Mouse (Mus musculus) stomach, embryonic 16.5 days (tissue): ENCODE data around the gene E130208F15Rik. TPM values are rescaled to one million over a fixed set of nuclear protein-coding genes. Genes with fewer than 3 reads are reported as not detected.
A peak's percentile ranks its signal among the peaks of the same experiment; 100 is the strongest.

Experiments used
- ATAC-seq: fragments of 200-750 bp; cut with Nextera tagmentation; 2 replicates; pipeline ENCODE4 v1.8.0; 2017; ENCODE audit warnings: moderate number of reproducible peaks, moderate TSS enrichment; ENCODE audit not compliant: insufficient read depth, low FRiP score
- H3K27ac ChIP-seq: fragments of 300-500 bp; sonication (generic); 2 replicates; pipeline ENCODE4 v1.5.1; 2014; ENCODE audit warnings: low read length
- H3K27me3 ChIP-seq: fragments of 300-500 bp; sonication (generic); 2 replicates; pipeline ENCODE4 v1.6.1; 2014; ENCODE audit warnings: low read length, control low read depth, mixed read lengths; ENCODE audit not compliant: control insufficient read depth, insufficient read depth
- H3K36me3 ChIP-seq: fragments of 300-500 bp; sonication (generic); 2 replicates; pipeline ENCODE4 v1.6.1; 2014; ENCODE audit warnings: low read length; ENCODE audit not compliant: control insufficient read depth, insufficient read depth
- H3K4me1 ChIP-seq: fragments of 300-500 bp; sonication (generic); 2 replicates; pipeline ENCODE4 v1.6.1; 2014; ENCODE audit warnings: low read length, control low read depth, mixed read lengths; ENCODE audit not compliant: control insufficient read depth, insufficient read depth
- H3K4me2 ChIP-seq: fragments of 300-500 bp; sonication (generic); 2 replicates; pipeline ENCODE4 v1.6.1; 2014; ENCODE audit warnings: low read depth, low read length, mixed read lengths
- H3K4me3 ChIP-seq: fragments of 300-500 bp; sonication (generic); replicated peaks from 2 replicates; pipeline ENCODE4 v1.5.1; 2014; ENCODE audit warnings: mild to moderate bottlenecking, low read length
- H3K9ac ChIP-seq: fragments of 300-500 bp; sonication (generic); 2 replicates; pipeline ENCODE4 v1.6.1; 2014; ENCODE audit warnings: low read length
- H3K9me3 ChIP-seq: fragments of 300-500 bp; sonication (generic); replicated peaks from 2 replicates; pipeline ENCODE4 v1.6.1; 2016; ENCODE audit warnings: low read length, control low read depth; ENCODE audit not compliant: control insufficient read depth
- WGBS: fragments of 180-500 bp; shearing (Covaris S2); extraction: QIAGEN DNeasy Blood & Tissue Kit; methylation state at CpG from one replicate; pipeline ENCODE4 v1.1.7; 2014; 5-methylcytosine and 5-hydroxymethylcytosine counted together
- polyA plus RNA-seq: library from polyadenylated mRNA; unstranded; fragments of >200 nt; fragmentation: Nextera tagmentation; extraction: Ambion mirVana; gene quantifications from 2 replicates; pipeline ENCODE4 v1.2.1, GENCODE M21; 2015

E130208F15Rik gene
- polyA plus RNA-seq, 1 experiment from 2014 or later, result not detected

- no peaks in the 10 kb centered on the region for H3K36me3 ChIP-seq
- WGBS, result 3% methylated on average over 9 of the region's 9 CpGs
- H3K4me2 ChIP-seq, result peak within 1 kb of the TSS; percentile 49
- no peaks in the 10 kb centered on the region for H3K9me3 ChIP-seq
- H3K9ac ChIP-seq, result peak within 1 kb of the TSS; percentile 67
- peak; percentile 69; the same call in 1 of the 2 replicates for ATAC-seq
- peaks cover 5% of the 10 kb centered on the region; the same call in 1 of the 2 replicates for H3K4me1 ChIP-seq
- no peaks in the 10 kb centered on the region for H3K27me3 ChIP-seq
- peak within 1 kb of the TSS; percentile 48 for H3K4me3 ChIP-seq
- H3K27ac ChIP-seq, result peak within 1 kb of the TSS; percentile 27
These were observed 6.8 kb upstream of the E130208F15Rik start, which contains the start of gene Syne4 for GRCm38 (mm10) chr7:30314721-30315155. Gene Syne4 (plus strand): TSS chr7:30314807.

GRCm38 (mm10) chr7:30315559-30316529, 5.7 kb upstream of the E130208F15Rik start:
- 58% methylated on average over 13 of the region's 13 CpGs for WGBS
- Histone ChIP-seq H3K9ac (peak overlapping the region; percentile 67), H3K9me3 (no peaks in the 10 kb centered on the region)

GRCm38 (mm10) chr7:30318142-30318541, 3.4 kb upstream of the E130208F15Rik start:
- Histone ChIP-seq H3K9ac (no peak overlapping the region), H3K4me1 (peaks cover 11% of the 10 kb centered on the region; the same call in 1 of the 2 replicates), H3K4me3 (no peak overlapping the region), H3K27me3 (no peaks in the 10 kb centered on the region), H3K4me2 (no peak overlapping the region), H3K9me3 (no peaks in the 10 kb centered on the region), H3K27ac (no peak overlapping the region), H3K36me3 (no peaks in the 10 kb centered on the region)
- ATAC-seq, result no peak
- WGBS, result 93% methylated on average over 3 of the region's 3 CpGs

More at GRCm38 (mm10) chr7:30315559-30316529, 5.7 kb upstream of the E130208F15Rik start:
- H3K4me1 ChIP-seq, result peaks cover 4% of the 10 kb centered on the region; the same call in 1 of the 2 replicates
- H3K4me3 ChIP-seq, result peak overlapping the region; percentile 48
- H3K27ac ChIP-seq, result no peak overlapping the region
- no peaks in the 10 kb centered on the region for H3K36me3 ChIP-seq
- H3K27me3 ChIP-seq, result no peaks in the 10 kb centered on the region
- peak overlapping the region; percentile 49 for H3K4me2 ChIP-seq
- no peak for ATAC-seq

GRCm38 (mm10) chr7:30320946-30321345, 594 bp upstream of the E130208F15Rik start:
- H3K4me1 ChIP-seq, result peaks cover 8% of the 10 kb centered on the region; the same call in 1 of the 2 replicates
- peak overlapping the region; percentile 75 for H3K4me2 ChIP-seq
- no peaks in the 10 kb centered on the region for H3K27me3 ChIP-seq
- H3K9me3 ChIP-seq, result no peaks in the 10 kb centered on the region
- peak overlapping the region; percentile 86; the same call in 1 of the 2 replicates for H3K9ac ChIP-seq
- H3K4me3 ChIP-seq, result peak overlapping the region; percentile 75
- H3K36me3 ChIP-seq, result no peaks in the 10 kb centered on the region
- H3K27ac ChIP-seq, result no peak overlapping the region
- WGBS, result 77% methylated on average over 2 of the region's 2 CpGs
- ATAC-seq, result no peak

GRCm38 (mm10) chr7:30322285-30322667, 736 bp downstream of the E130208F15Rik start:
- under 1% methylated on average over 20 of the region's 20 CpGs for WGBS
- peak overlapping the region; percentile 94 for H3K27ac ChIP-seq
- peak; percentile 99 for ATAC-seq
- H3K36me3 ChIP-seq, result no peaks in the 10 kb centered on the region
- no peaks in the 10 kb centered on the region for H3K9me3 ChIP-seq
- H3K4me2 ChIP-seq, result peak overlapping the region; percentile 75
- peak overlapping the region; percentile 86 for H3K9ac ChIP-seq
- no peaks in the 10 kb centered on the region for H3K27me3 ChIP-seq
- H3K4me1 ChIP-seq, result peaks cover 8% of the 10 kb centered on the region; the same call in 1 of the 2 replicates
- peak overlapping the region; percentile 75 for H3K4me3 ChIP-seq

GRCm38 (mm10) chr7:30322865-30323264, 1.3 kb downstream of the E130208F15Rik start:
- peaks cover 8% of the 10 kb centered on the region; the same call in 1 of the 2 replicates for H3K4me1 ChIP-seq
- H3K27ac ChIP-seq, result peak overlapping the region; percentile 94
- peak overlapping the region; percentile 72 for H3K9ac ChIP-seq
- WGBS, result 21% methylated on average over 6 of the region's 6 CpGs
- peak overlapping the region; percentile 75 for H3K4me3 ChIP-seq
- no peaks in the 10 kb centered on the region for H3K27me3 ChIP-seq
- H3K36me3 ChIP-seq, result no peaks in the 10 kb centered on the region
- H3K9me3 ChIP-seq, result no peaks in the 10 kb centered on the region
- H3K4me2 ChIP-seq, result peak overlapping the region; percentile 70
- ATAC-seq, result no peak

- H3K27ac ChIP-seq, result peak within 1 kb of the TSS; percentile 94
- no peak for ATAC-seq
- peak within 1 kb of the TSS; percentile 72 for H3K9ac ChIP-seq
- peaks cover 8% of the 10 kb centered on the region; the same call in 1 of the 2 replicates for H3K4me1 ChIP-seq
- 69% methylated on average over 3 of the region's 3 CpGs for WGBS
- peak within 1 kb of the TSS; percentile 70 for H3K4me2 ChIP-seq
- H3K4me3 ChIP-seq, result peak within 1 kb of the TSS; percentile 75
- H3K36me3 ChIP-seq, result no peaks in the 10 kb centered on the region
- no peaks in the 10 kb centered on the region for H3K27me3 ChIP-seq
- no peaks in the 10 kb centered on the region for H3K9me3 ChIP-seq
These were observed 2.3 kb downstream of the E130208F15Rik start, which contains the start of gene Sdhaf1 for GRCm38 (mm10) chr7:30323795-30324194. Gene Sdhaf1 (minus strand): TSS chr7:30323895.

GRCm38 (mm10) chr7:30324300-30324944, 2.9 kb downstream of the E130208F15Rik start:
- Histone ChIP-seq H3K9ac (no peak overlapping the region), H3K4me1 (peaks cover 8% of the 10 kb centered on the region; the same call in 1 of the 2 replicates), H3K4me3 (no peak overlapping the region), H3K27me3 (no peaks in the 10 kb centered on the region), H3K9me3 (no peaks in the 10 kb centered on the region), H3K36me3 (no peaks in the 10 kb centered on the region), H3K27ac (no peak overlapping the region), H3K4me2 (no peak overlapping the region)
- no peak for ATAC-seq
- 85% methylated on average over 5 of the region's 5 CpGs for WGBS
